Mouse (Mus musculus) spleen, adult 2 months (tissue): ENCODE data around the gene Dctn1. TPM values are rescaled to one million over a fixed set of nuclear protein-coding genes. Genes with fewer than 3 reads are reported as not detected.

ENCODE experiments used
- DNase-seq, 2 experiments: peaks; one replicate each; pipeline versions ENCODE4 v3.0.0 to v3.0.0-alpha.2; 2012 to 2021; ENCODE audit warnings: low spot score in 2 of 2, low read depth in 1 of 2
- H3K27ac ChIP-seq: fragments of 200-500 bp; 2 replicates; pipeline ENCODE4 v1.5.1; 2012; ENCODE audit warnings: low read length, inconsistent platforms; ENCODE audit not compliant: insufficient read depth
- H3K27me3 ChIP-seq: fragments of 200-500 bp; 2 replicates; pipeline ENCODE4 v1.6.1; 2012; ENCODE audit warnings: mild to moderate bottlenecking, moderate library complexity, low read length, inconsistent platforms; ENCODE audit not compliant: control insufficient read depth, insufficient read depth
- H3K36me3 ChIP-seq: fragments of 200-500 bp; 2 replicates; pipeline ENCODE4 v1.6.1; 2012; ENCODE audit warnings: mild to moderate bottlenecking, low read length, inconsistent platforms; ENCODE audit not compliant: control insufficient read depth, insufficient read depth
- H3K4me1 ChIP-seq: fragments of 200-500 bp; 2 replicates; pipeline ENCODE4 v1.6.1; 2011; ENCODE audit warnings: inconsistent platforms; ENCODE audit not compliant: control insufficient read depth, insufficient read depth, insufficient read length
- H3K4me3 ChIP-seq: fragments of 200-500 bp; 2 replicates; pipeline ENCODE4 v1.5.1; 2011; ENCODE audit warnings: mild to moderate bottlenecking, inconsistent platforms; ENCODE audit not compliant: insufficient read depth, insufficient read length; ENCODE audit errors: extremely low read depth
- CTCF ChIP-seq: fragments of 200-500 bp; IDR thresholded peaks from 2 replicates; pipeline ENCODE4 v1.5.1; 2011; ENCODE audit warnings: mild to moderate bottlenecking, inconsistent platforms; ENCODE audit not compliant: insufficient read depth, insufficient read length, insufficient replicate concordance; ENCODE audit errors: extremely low read depth
- POLR2A ChIP-seq: fragments of 200-500 bp; IDR thresholded peaks from 2 replicates; pipeline ENCODE4 v1.6.1; 2011; ENCODE audit warnings: low read depth, low read length, inconsistent platforms
- WGBS: fragments of 180-500 bp; shearing (Covaris S2); methylation state at CpG from one replicate; pipeline ENCODE4 v1.1.7; 2018; 5-methylcytosine and 5-hydroxymethylcytosine counted together
- polyA plus RNA-seq: library from polyadenylated mRNA; depleted of rRNA; stranded (reverse); fragments of >200 nt; gene quantifications from 2 replicates; pipeline ENCODE4 v1.2.3, GENCODE M21; 2012

Gene Dctn1
- polyA plus RNA-seq, 1 experiment, result 69.0 TPM

- DNase-seq, result no peak
- no peaks in the 10 kb centered on the region for H3K36me3 ChIP-seq
- no peak overlapping the region for H3K4me3 ChIP-seq
- no peak for TF ChIP-seq CTCF
- TF ChIP-seq POLR2A, result no peak
- H3K27ac ChIP-seq, result no peak overlapping the region
- no peaks in the 10 kb centered on the region for H3K27me3 ChIP-seq
- H3K4me1 ChIP-seq, result no peaks in the 10 kb centered on the region
- WGBS, result 73% methylated on average over 2 of the region's 2 CpGs
Measured at GRCm38 (mm10) chr6:83231486-83231885, 65.8 kb downstream of the Dctn1 start.

GRCm38 (mm10) chr6:83233306-83233705, 67.6 kb downstream of the Dctn1 start:
- DNase-seq, result no peak
- H3K27me3 ChIP-seq, result no peaks in the 10 kb centered on the region
- H3K36me3 ChIP-seq, result no peaks in the 10 kb centered on the region
- no peak overlapping the region for H3K27ac ChIP-seq
- 84% methylated on average over 4 of the region's 4 CpGs for WGBS
- H3K4me3 ChIP-seq, result no peak overlapping the region
- TF ChIP-seq POLR2A (no peak), CTCF (no peak)
- H3K4me1 ChIP-seq, result no peaks in the 10 kb centered on the region

GRCm38 (mm10) chr6:83234280-83234741, 68.6 kb downstream of the Dctn1 start:
- TF ChIP-seq POLR2A (no peak), CTCF (no peak)
- H3K27ac ChIP-seq, result no peak overlapping the region
- H3K36me3 ChIP-seq, result no peaks in the 10 kb centered on the region
- WGBS, result 17% methylated on average over 14 of the region's 14 CpGs
- H3K27me3 ChIP-seq, result no peaks in the 10 kb centered on the region
- H3K4me3 ChIP-seq, result no peak overlapping the region
- no peak for DNase-seq
- no peaks in the 10 kb centered on the region for H3K4me1 ChIP-seq

- 23% methylated on average over 9 of the region's 9 CpGs for WGBS
- DNase-seq, result no peak
- H3K4me3 ChIP-seq, result no peak overlapping the region
Measured at GRCm38 (mm10) chr6:83237123-83237522, 71.4 kb downstream of the Dctn1 start.

GRCm38 (mm10) chr6:83244422-83245061, 78.8 kb downstream of the Dctn1 start:
- no peaks in the 10 kb centered on the region for H3K36me3 ChIP-seq
- H3K4me1 ChIP-seq, result no peaks in the 10 kb centered on the region
- H3K4me3 ChIP-seq, result no peak overlapping the region
- TF ChIP-seq POLR2A (no peak), CTCF (no peak)
- DNase-seq, result no peak
- 75% methylated on average over 10 of the region's 10 CpGs for WGBS
- no peak overlapping the region for H3K27ac ChIP-seq
- H3K27me3 ChIP-seq, result no peaks in the 10 kb centered on the region

More at GRCm38 (mm10) chr6:83237123-83237522, 71.4 kb downstream of the Dctn1 start:
- no peaks in the 10 kb centered on the region for H3K4me1 ChIP-seq
- TF ChIP-seq CTCF, result no peak
- TF ChIP-seq POLR2A, result no peak
- H3K27ac ChIP-seq, result no peak overlapping the region
- H3K27me3 ChIP-seq, result no peaks in the 10 kb centered on the region
- no peaks in the 10 kb centered on the region for H3K36me3 ChIP-seq

GRCm38 (mm10) chr6:83245134-83245533, 79.4 kb downstream of the Dctn1 start:
- H3K27ac ChIP-seq, result no peak overlapping the region
- DNase-seq, result no peak
- H3K36me3 ChIP-seq, result no peaks in the 10 kb centered on the region
- WGBS, result 86% methylated on average over 6 of the region's 6 CpGs
- H3K4me3 ChIP-seq, result no peak overlapping the region
- no peaks in the 10 kb centered on the region for H3K4me1 ChIP-seq
- no peak for TF ChIP-seq POLR2A
- no peak for TF ChIP-seq CTCF
- H3K27me3 ChIP-seq, result no peaks in the 10 kb centered on the region

GRCm38 (mm10) chr6:83245997-83246396, 80.3 kb downstream of the Dctn1 start:
- H3K36me3 ChIP-seq, result no peaks in the 10 kb centered on the region
- no peak overlapping the region for H3K4me3 ChIP-seq
- TF ChIP-seq POLR2A (no peak), CTCF (no peak)
- H3K27me3 ChIP-seq, result no peaks in the 10 kb centered on the region
- H3K4me1 ChIP-seq, result no peaks in the 10 kb centered on the region
- no peak for DNase-seq
- H3K27ac ChIP-seq, result no peak overlapping the region
- 98% methylated on average over 1 of the region's 1 CpGs for WGBS
